In the genomic region with DNA sequence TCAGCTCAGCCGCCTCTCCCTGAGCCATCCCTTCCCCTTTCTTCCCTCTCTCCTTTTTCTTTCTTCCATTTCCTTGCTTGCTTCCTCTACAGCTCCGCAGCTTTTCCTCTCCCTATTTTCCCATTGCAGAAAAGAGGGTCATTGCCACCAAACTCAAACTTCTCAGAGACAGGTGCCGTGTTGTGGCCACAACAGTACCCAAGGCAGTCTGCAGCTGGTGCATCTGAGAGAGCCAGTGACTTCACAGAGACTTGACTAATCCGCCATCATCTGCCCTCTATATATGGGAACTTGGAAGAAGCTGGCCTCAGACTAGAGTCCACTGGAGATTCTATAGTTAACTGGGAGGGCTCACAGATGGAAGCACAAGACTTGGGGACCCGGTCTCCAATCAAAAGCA, we compare ENCODE assay signal across 19 mouse cellular contexts.
"Had no signal": no experiment of that assay in that cellular context is flagged by ENCODE, and none has a peak within 500 bp of the region (broad histone marks: within the 10 kb centered on the region; RNA-seq: fewer than 3 reads in every experiment).

No protein-coding gene starts in this region.

- H3K9ac ChIP-seq: kidney, embryonic 15.5 days; limb, embryonic 13.5 days; liver, embryonic 13.5 days; neural tube, embryonic 12.5 days; neural tube, embryonic 15.5 days; stomach, embryonic 15.5 days had no signal

- H3K9me3 ChIP-seq: kidney, embryonic 15.5 days; limb, embryonic 13.5 days; liver, embryonic 13.5 days; megakaryocyte, embryonic 14.5 days; neural tube, embryonic 12.5 days; neural tube, embryonic 15.5 days; stomach, embryonic 15.5 days had no signal

- H3K27ac ChIP-seq: kidney, embryonic 15.5 days; liver, embryonic 13.5 days; neural tube, embryonic 12.5 days; neural tube, embryonic 15.5 days; stomach, embryonic 15.5 days had no signal

- H3K27me3 ChIP-seq: kidney, embryonic 15.5 days; limb, embryonic 13.5 days; liver, embryonic 13.5 days; neural tube, embryonic 12.5 days; neural tube, embryonic 15.5 days; stomach, embryonic 15.5 days had no signal

- H3K4me3 ChIP-seq: kidney, embryonic 15.5 days; limb, embryonic 13.5 days; liver, embryonic 13.5 days; megakaryocyte, embryonic 14.5 days; neural tube, embryonic 12.5 days; neural tube, embryonic 15.5 days; stomach, embryonic 15.5 days had no signal

- DNase-seq: kidney, adult 11 months; kidney, adult 8-10 months; kidney, postnatal 10 days; kidney, postnatal 36 days; liver, embryonic 13.5 days; lung, adult 2 months; midbrain, embryonic 14.5 days; retina, postnatal 1 day; right cerebral cortex, postnatal 25 days; spleen, adult 18-20 months; thymus, postnatal 25 days had no signal

- H3K4me2 ChIP-seq: kidney, embryonic 15.5 days; limb, embryonic 13.5 days; liver, embryonic 13.5 days; midbrain, embryonic 11.5 days; neural tube, embryonic 12.5 days; neural tube, embryonic 15.5 days; stomach, embryonic 15.5 days had no signal

- H3K4me1 ChIP-seq: neural tube, embryonic 12.5 days; neural tube, embryonic 15.5 days had no signal

- H3K36me3 ChIP-seq: kidney, embryonic 15.5 days; limb, embryonic 13.5 days; liver, embryonic 13.5 days; neural tube, embryonic 12.5 days; neural tube, embryonic 15.5 days; stomach, embryonic 15.5 days had no signal

- ATAC-seq: lung, postnatal 0 days had no signal
